Mouse (Mus musculus): Measurements from ENCODE around the gene Gm32802.
"Not testable (repeated sequence)": the region's sequence is repeated elsewhere in the genome, so short reads cannot be mapped to it uniquely, and the experiment has no call there.

Gm32802 gene

GRCm38 (mm10) chr10:118258388-118258787 lies at the start of gene Gm32802:
TSS of gene Gm32802 (plus strand) at chr10:118258688.
- DNase-seq (ENCODE audit: inconsistent ontology term): not testable (repeated sequence)

- not testable (repeated sequence) for DNase-seq (ENCODE audit: inconsistent ontology term)
Observed at GRCm38 (mm10) chr10:118215719-118216393, 42.6 kb upstream of the Gm32802 start.

DNA sequence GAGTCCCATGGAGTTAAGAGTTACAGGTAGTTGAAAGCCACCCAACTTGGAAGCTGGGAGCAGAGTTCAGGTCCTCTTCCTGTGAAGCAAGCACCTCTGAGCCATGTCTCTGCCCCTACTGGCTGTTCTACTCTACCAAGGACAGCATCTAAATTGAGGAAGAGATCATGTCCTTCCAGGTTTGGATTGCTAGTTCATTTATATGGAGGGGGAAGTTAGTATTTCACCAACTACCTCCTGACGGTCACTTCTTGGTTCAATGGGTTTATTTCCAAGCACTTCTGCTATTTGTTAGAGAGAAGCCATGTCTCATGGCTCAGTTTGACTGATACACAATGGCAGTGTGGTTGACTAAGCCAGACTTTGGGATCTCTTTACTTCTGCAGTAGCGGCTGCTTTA lies 30.9 kb upstream of the Gm32802 start:
- not testable (repeated sequence) for DNase-seq (ENCODE audit: inconsistent ontology term)

GRCm38 (mm10) chr10:118232607-118233006 lies 25.9 kb upstream of the Gm32802 start:
- not testable (repeated sequence) for DNase-seq (ENCODE audit: inconsistent ontology term)

- not testable (repeated sequence) for DNase-seq (ENCODE audit: inconsistent ontology term)
Observed at GRCm38 (mm10) chr10:118240680-118241079, 17.8 kb upstream of the Gm32802 start, which contains the start of gene Gm32717. TSS of gene Gm32717 (minus strand) at chr10:118240780.

DNA sequence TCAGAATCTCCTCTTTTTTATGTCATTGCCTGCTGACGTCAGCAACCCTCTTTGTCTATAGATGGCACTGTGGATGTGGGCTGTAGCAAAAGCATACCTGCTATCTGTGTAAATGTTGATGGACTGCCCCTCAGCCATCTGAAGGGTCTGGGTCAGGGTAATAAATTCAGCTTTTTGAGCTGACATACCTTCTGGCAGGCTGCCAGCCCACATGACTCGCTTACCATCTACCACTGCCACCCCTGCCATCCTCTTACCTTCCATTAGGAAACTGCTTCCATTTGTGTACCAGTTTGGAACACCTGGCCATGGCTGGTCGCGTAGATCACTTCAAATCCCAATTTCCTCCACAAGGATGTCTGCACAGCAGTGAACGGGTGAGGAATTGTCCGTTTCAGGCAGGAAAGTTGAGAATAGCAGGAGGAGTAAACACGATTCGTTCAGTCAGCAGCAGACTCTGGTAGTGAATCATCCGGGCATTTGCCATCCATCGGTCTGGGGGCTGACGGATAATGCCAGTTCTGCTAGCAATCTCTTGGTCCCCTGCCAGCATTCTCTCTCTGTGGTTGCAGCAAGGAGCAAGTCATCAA lies 9.4 kb upstream of the Gm32802 start:
- peak; percentile 48 for DNase-seq (ENCODE audit: inconsistent ontology term)

- peak; percentile 5 for DNase-seq (ENCODE audit: inconsistent ontology term)
Observed at GRCm38 (mm10) chr10:118250852-118251295, 7.6 kb upstream of the Gm32802 start.

DNA sequence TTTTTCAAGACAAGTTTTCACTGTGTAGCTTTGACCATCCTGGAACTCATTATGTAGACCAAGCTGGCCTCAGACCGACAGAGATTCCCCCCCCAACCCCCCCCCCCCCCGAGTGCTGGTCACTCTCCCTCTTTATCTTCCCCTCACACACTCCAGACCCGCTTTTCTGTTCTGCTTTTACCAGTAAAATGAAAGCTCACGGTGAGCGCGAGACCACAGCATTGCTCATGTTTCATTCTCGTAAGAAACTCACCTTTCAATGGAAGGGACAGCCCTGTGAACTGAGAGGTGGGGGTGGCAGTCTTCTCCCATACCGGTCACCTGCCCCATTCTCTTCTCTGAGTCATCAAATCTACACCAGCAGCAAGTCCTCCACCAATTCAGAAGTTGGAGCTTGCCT lies 10.3 kb downstream of the Gm32802 start:
- not testable (repeated sequence) for DNase-seq (ENCODE audit: inconsistent ontology term)

GRCm38 (mm10) chr10:118271416-118271815 lies 12.9 kb downstream of the Gm32802 start:
- not testable (repeated sequence) for DNase-seq (ENCODE audit: inconsistent ontology term)

GRCm38 (mm10) chr10:118278069-118278468 lies 19.6 kb downstream of the Gm32802 start:
- not testable (repeated sequence) for DNase-seq (ENCODE audit: inconsistent ontology term)

DNA sequence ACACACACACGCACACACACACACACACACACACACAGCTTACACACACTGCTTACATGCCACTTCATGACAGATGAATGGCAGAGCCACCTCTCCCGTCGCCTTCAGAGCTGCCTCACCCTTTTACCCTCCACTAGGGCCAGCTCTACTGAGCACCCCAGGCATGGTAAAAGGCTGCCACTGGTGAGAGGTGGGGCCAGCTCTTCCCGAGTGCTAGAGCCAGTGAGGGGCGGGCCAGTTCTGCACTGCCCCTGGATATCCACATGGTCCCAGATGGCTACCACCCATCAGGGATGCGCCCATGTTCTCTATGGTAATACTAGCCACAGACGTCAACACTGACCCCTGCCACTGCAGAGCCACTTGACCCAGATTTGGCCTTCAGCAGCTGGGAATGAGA lies 24.1 kb downstream of the Gm32802 start:
- not testable (repeated sequence) for DNase-seq (ENCODE audit: inconsistent ontology term)

DNA sequence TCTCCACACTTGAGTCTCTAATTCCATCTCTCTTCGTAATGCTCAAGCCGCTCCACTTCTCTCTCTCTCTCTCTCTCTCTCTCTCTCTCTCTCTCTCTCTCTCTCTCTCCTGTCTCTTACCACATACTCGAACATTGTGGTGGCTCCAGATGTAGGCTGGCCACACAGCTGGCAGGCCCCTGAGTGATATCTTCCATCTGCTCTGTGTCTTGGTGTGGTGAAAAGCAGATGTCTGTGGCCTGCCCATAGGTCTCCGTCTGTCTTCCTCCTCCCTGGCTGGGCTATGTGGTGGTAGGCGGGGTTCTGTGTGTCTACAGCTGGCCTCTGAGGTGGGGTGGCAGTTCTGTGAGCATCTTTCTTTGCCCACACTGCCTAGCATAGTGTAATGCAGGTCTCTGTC lies 24.5 kb downstream of the Gm32802 start:
- not testable (repeated sequence) for DNase-seq (ENCODE audit: inconsistent ontology term)

GRCm38 (mm10) chr10:118294938-118295337 lies 36.5 kb downstream of the Gm32802 start, which contains the start of gene Iltifb:
TSS of gene Iltifb (minus strand) at chr10:118295038.
- no peak for DNase-seq (ENCODE audit: inconsistent ontology term)

DNA sequence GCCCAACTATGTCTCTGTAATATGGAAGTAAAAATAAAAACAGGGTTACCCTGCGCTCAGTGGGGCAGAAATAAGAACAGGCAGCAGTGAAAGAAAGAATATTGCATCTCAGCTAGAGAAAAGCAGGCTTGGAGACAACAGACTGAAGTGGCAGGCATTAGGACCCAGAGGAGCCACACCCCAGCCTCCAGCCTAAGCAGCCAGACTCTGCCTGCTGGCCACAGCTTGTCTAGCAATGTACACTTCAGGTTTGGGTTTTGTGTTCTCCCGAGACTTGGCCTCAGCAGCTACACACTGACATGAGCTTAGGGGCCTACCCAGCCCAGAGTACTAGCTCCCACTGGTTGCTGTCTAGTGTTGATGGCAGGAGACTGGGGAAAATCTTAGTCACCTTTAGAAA lies 43.6 kb downstream of the Gm32802 start:
- DNase-seq (ENCODE audit: inconsistent ontology term): not testable (repeated sequence)
